Mouse (Mus musculus) small intestine, adult 2 months (tissue): Measurements from ENCODE around the gene Tmprss2. TPM values are rescaled to one million over a fixed set of nuclear protein-coding genes. Genes with fewer than 3 reads are reported as not detected.

Experiments
- H3K27ac ChIP-seq: fragments of 200-500 bp; 2 replicates; pipeline ENCODE4 v1.5.1; 2012; ENCODE audit warnings: low read depth, low read length, control low read depth, inconsistent platforms; ENCODE audit not compliant: insufficient read depth
- H3K27me3 ChIP-seq: fragments of 200-500 bp; 2 replicates; pipeline ENCODE4 v1.6.1; 2012; ENCODE audit warnings: mild to moderate bottlenecking, moderate library complexity, low read length, inconsistent platforms; ENCODE audit not compliant: control insufficient read depth, insufficient read depth
- H3K36me3 ChIP-seq: fragments of 200-500 bp; 2 replicates; pipeline ENCODE4 v1.6.1; 2012; ENCODE audit warnings: mild to moderate bottlenecking, low read length, control low read depth, inconsistent platforms; ENCODE audit not compliant: control insufficient read depth, insufficient read depth
- H3K4me1 ChIP-seq: fragments of 200-500 bp; 2 replicates; pipeline ENCODE4 v1.6.1; 2012; ENCODE audit warnings: low read length, inconsistent platforms, mixed read lengths; ENCODE audit not compliant: control insufficient read depth, insufficient read depth, insufficient read length
- H3K4me3 ChIP-seq: fragments of 200-500 bp; 2 replicates; pipeline ENCODE4 v1.5.1; 2012; ENCODE audit warnings: low read depth, mild to moderate bottlenecking, control low read depth, inconsistent platforms, low read length, moderate library complexity
- CTCF ChIP-seq: fragments of 200-500 bp; IDR thresholded peaks from 2 replicates; pipeline ENCODE4 v1.5.1; 2012; ENCODE audit warnings: low read depth, mild to moderate bottlenecking, control low read depth, inconsistent platforms, low read length, moderate library complexity, mixed read lengths; ENCODE audit not compliant: insufficient replicate concordance, insufficient read length; ENCODE audit errors: extremely low read depth
- POLR2A ChIP-seq: fragments of 200-500 bp; IDR thresholded peaks from 2 replicates; pipeline ENCODE4 v1.6.1; 2012; ENCODE audit warnings: low read depth, mild to moderate bottlenecking, control low read depth, inconsistent platforms, low read length, moderate library complexity
- WGBS: fragments of 180-500 bp; shearing (Covaris S2); methylation state at CpG from one replicate; pipeline ENCODE4 v1.1.7; 2018; 5-methylcytosine and 5-hydroxymethylcytosine counted together
- polyA plus RNA-seq: library from polyadenylated mRNA; depleted of rRNA; stranded (reverse); fragments of >200 nt; gene quantifications from 2 replicates; pipeline ENCODE4 v1.2.3, GENCODE M21; 2012

Gene Tmprss2
- polyA plus RNA-seq, 1 experiment: 39.8 TPM

DNA sequence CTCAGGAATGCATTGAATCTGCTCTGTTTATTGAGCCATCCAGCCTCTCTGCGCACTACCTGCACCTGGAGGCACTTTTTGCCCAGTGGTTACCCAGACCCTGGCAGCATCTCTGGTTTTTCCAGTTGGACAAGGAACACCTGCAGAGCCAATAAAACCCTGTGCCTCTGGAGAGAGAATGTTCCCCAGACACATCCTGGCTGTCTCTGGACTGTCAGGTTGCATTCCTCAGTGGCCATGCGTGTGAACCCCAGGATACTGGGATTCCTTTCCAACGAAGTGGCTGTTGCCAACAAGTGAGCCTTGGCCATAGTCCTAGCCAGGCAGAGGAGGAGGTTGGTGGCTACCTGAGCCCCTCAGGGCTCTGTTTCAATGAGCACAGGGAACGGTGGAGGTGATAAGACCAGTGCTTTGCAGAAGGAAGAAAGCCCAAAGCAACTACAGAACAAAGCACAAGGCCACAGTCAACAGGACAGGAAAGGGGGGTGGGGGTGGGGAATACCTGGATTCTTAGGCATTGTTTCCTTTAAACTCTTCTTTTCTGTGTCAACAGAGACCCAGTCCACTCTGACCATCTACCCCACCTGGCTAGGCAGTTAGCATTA, 22.0 kb upstream of the Tmprss2 start:
- Histone ChIP-seq H3K4me3 (no peak overlapping the region), H3K4me1 (peaks cover 4% of the 10 kb centered on the region; the same call in 1 of the 2 replicates), H3K27ac (peak overlapping the region; percentile 54), H3K36me3 (no peaks in the 10 kb centered on the region), H3K27me3 (no peaks in the 10 kb centered on the region)
- TF ChIP-seq CTCF: no peak; the same call in 1 of the 2 replicates
- no peak for TF ChIP-seq POLR2A
- WGBS: 17% methylated on average over 4 of the region's 4 CpGs

DNA sequence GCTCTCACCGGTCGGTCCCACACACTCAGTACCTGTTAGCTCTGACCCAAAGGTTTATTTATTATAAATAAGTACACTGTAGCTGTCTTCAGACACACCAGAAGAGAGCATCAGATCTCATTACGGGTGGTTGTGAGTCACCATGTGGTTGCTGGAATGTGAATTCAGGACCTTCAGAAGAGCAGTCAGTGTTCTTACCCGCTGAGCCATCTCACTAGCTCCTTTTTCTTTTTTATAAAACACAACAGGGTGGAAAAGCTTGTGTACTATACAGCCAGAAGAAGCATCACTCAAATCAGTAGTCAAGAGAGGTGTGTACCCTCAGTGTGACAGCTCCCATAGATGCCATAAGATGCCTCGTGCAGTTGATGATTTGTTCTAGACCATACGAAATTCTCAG, 12.2 kb upstream of the Tmprss2 start:
- Histone ChIP-seq H3K36me3 (no peaks in the 10 kb centered on the region), H3K4me1 (peaks cover 8% of the 10 kb centered on the region; the same call in 1 of the 2 replicates), H3K4me3 (no peak overlapping the region), H3K27me3 (no peaks in the 10 kb centered on the region), H3K27ac (no peak overlapping the region)
- TF ChIP-seq CTCF (no peak), POLR2A (no peak)
- WGBS: 89% methylated on average over 6 of the region's 6 CpGs

DNA sequence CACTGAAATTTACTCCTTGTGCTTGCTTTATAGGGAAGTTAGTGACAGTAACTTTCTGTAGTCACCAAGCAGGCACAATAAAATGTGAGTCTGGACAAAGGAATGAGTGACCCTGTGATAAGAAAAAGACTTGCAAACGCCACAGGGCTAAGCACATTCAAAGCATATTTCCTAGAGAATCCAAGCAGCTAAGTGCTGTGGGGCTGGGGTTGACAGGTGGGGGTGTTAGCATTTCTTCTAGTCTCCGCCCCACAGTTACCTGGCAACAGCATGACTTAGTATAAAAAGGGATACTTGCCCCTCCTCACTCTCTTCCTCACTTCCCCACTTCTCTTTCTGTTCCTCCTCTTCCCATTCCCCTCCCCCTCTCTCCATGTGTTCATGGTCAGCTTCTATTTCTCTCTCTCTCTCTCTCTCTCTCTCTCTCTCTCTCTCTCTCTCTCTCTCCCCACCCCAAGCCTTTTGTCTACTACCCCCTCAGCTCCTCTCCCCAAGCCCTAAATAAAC, 11.4 kb upstream of the Tmprss2 start:
- H3K36me3 ChIP-seq: no peaks in the 10 kb centered on the region
- no peak overlapping the region for H3K4me3 ChIP-seq
- WGBS: 55% methylated on average over 2 of the region's 2 CpGs
- no peak overlapping the region for H3K27ac ChIP-seq
- H3K4me1 ChIP-seq: peaks cover 12% of the 10 kb centered on the region; the same call in 1 of the 2 replicates
- H3K27me3 ChIP-seq: no peaks in the 10 kb centered on the region
- no peak for TF ChIP-seq CTCF
- TF ChIP-seq POLR2A: no peak

DNA sequence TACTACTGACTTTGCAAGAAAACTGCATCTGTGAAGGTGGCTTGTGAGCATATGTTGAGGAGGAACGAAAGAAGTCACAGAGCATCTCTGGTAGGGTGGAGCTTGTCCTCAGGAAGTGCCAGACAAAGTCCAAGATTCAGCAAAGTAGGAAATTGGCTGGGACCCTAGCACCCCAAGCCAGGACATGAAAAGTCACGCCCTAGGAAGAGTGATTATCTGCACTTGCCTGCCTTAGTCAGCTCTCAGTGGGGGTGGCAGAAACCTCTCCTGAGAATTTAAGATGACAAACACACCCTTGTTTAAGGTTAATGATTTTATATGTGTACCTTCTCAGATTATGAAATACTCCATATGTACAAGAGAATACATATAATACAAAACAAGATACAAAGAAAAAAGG, 7.3 kb upstream of the Tmprss2 start:
- TF ChIP-seq CTCF: no peak
- TF ChIP-seq POLR2A: no peak
- Histone ChIP-seq H3K27me3 (no peaks in the 10 kb centered on the region), H3K4me1 (peaks cover 18% of the 10 kb centered on the region; the same call in 1 of the 2 replicates), H3K4me3 (no peak overlapping the region), H3K36me3 (no peaks in the 10 kb centered on the region), H3K27ac (no peak overlapping the region)
- WGBS: 15% methylated on average over 2 of the region's 2 CpGs

DNA sequence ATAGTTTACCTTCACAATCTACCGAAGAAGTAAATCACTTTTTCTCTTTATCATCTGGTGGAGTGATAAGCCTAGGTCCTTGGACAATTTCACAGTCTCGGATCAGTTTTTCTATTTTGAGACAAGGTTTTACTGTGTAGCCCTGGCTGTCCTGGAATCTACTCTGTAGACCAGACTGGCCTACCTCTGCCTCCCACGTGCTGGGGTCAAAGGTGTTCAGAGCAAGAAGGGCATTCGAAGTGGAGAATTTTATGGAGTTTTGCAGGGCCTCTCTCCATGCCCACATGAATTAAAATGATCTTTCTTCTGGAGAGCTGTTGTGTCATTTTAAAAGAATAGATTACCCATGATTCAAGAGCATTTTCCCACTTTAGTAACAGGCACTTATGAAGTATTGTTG, 1.0 kb upstream of the Tmprss2 start:
- peaks cover 23% of the 10 kb centered on the region; the same call in 1 of the 2 replicates for H3K4me1 ChIP-seq
- H3K4me3 ChIP-seq: no peak overlapping the region
- H3K36me3 ChIP-seq: no peaks in the 10 kb centered on the region
- no peaks in the 10 kb centered on the region for H3K27me3 ChIP-seq
- WGBS: 29% methylated on average over 4 of the region's 4 CpGs
- no peak overlapping the region for H3K27ac ChIP-seq
- no peak for TF ChIP-seq CTCF
- TF ChIP-seq POLR2A: no peak

DNA sequence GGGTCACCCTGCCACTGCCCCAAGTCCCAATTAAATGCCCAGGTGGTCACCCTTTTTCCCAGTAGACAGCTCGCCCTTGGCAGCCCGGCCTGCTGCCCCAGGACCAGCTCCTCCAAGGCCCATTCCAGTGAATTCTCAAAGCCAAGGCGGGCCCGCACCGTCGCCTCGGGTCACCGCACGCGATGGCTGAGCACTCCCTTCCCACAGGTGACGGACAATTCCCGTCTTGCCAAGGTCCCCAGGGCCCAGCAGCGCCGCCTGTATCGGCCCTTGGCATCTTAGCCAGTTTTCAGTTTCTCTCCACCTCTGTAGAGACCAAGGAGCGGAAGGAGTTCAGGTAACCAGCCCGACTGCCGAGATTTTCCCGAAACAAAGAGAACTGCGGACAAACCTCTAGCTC, 749 bp downstream of the Tmprss2 start:
- Histone ChIP-seq H3K4me3 (peak overlapping the region; percentile 92), H3K27me3 (no peaks in the 10 kb centered on the region), H3K4me1 (peaks cover 27% of the 10 kb centered on the region; the same call in 1 of the 2 replicates), H3K36me3 (no peaks in the 10 kb centered on the region), H3K27ac (peak overlapping the region; percentile 86)
- 3% methylated on average over 20 of the region's 20 CpGs for WGBS
- no peak for TF ChIP-seq POLR2A
- no peak for TF ChIP-seq CTCF

DNA sequence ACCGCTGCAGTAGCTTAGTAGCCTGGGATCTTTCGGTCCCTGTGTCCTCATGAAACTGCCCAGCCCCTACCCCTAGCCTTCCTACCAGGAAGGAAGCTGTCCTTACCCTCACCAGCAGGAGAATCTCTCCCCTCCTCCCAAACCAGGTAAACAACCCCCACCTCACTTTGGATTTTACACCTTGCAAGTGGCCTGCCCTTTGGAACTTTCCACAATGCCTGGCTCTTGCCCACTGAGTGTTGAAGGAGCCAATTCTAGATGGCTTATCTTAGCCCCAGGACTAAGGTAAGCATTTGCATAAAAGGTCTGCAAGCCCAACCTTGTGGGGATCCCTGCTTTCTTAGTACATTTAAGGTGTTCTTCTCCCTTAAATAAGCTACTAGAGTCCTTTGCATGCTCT, 1.3 kb downstream of the Tmprss2 start:
- Histone ChIP-seq H3K27me3 (no peaks in the 10 kb centered on the region), H3K4me1 (peaks cover 30% of the 10 kb centered on the region; the same call in 1 of the 2 replicates), H3K27ac (peak overlapping the region; percentile 86), H3K36me3 (peaks cover under 1% of the 10 kb centered on the region), H3K4me3 (peak overlapping the region; percentile 92)
- TF ChIP-seq POLR2A: no peak
- no peak for TF ChIP-seq CTCF
- WGBS: 39% methylated on average over 2 of the region's 2 CpGs
